Mouse (Mus musculus): Measurements from ENCODE around the gene Commd7. TPM values are rescaled to one million over a fixed set of nuclear protein-coding genes. Genes with fewer than 3 reads are reported as not detected.

The Commd7 gene
- polyA plus RNA-seq, 1 experiment from 2014 or later: 81.2 TPM

- WGBS: 78% methylated on average over 7 of the region's 7 CpGs
- Histone ChIP-seq H3K4me1 (replicated peaks) (peaks cover 25% of the 10 kb centered on the region), H3K9ac (no peak overlapping the region), H3K4me2 (replicated peaks) (no peak overlapping the region), H3K9me3 (no peaks in the 10 kb centered on the region), H3K4me3 (replicated peaks) (no peak overlapping the region), H3K27me3 (replicated peaks) (no peaks in the 10 kb centered on the region), H3K36me3 (no peaks in the 10 kb centered on the region), H3K27ac (no peak overlapping the region)
- ATAC-seq: no peak
Measured at GRCm38 (mm10) chr2:153581416-153581815, 51.2 kb downstream of the Commd7 start.

DNA sequence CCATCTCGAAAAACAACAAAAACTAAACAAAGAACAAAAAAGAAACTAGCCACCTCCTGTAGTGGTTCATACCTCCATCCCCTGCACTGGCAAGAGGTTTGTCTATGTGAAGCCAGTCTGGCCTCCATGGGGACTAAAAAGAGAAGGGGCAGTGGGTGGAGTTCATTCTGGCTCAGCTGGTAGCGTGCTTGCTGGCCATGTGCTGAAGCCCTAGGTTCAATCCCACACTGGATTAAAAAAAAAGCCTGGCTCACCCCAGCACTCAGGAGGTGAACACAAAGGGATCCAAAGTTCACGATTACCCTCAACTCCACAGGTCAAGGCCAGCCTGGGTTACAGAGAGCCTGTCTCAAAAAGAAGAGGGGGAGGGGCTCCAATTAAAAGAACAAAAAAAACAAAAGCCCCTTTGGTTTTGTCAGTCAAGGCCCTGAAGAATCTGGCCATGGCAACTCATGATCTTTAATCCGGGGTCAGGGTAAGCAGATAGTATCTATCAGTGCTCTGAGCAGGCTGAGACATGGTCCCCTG is 52.1 kb downstream of the Commd7 start:
- Histone ChIP-seq H3K4me3 (replicated peaks) (no peak overlapping the region), H3K27ac (no peak overlapping the region), H3K9ac (no peak overlapping the region), H3K9me3 (no peaks in the 10 kb centered on the region), H3K4me2 (replicated peaks) (no peak overlapping the region), H3K36me3 (no peaks in the 10 kb centered on the region), H3K4me1 (replicated peaks) (peaks cover 22% of the 10 kb centered on the region), H3K27me3 (replicated peaks) (no peaks in the 10 kb centered on the region)
- whole genome bisulfite sequencing: 66% methylated on average over 4 of the region's 4 CpGs
- no peak for ATAC-seq

- 90% methylated on average over 3 of the region's 3 CpGs for WGBS
- Histone ChIP-seq H3K4me2 (replicated peaks) (no peak overlapping the region), H3K9me3 (no peaks in the 10 kb centered on the region), H3K4me1 (replicated peaks) (peaks cover 25% of the 10 kb centered on the region), H3K36me3 (no peaks in the 10 kb centered on the region), H3K27me3 (replicated peaks) (no peaks in the 10 kb centered on the region), H3K4me3 (replicated peaks) (no peak overlapping the region), H3K27ac (no peak overlapping the region), H3K9ac (no peak overlapping the region)
- ATAC-seq: no peak
Measured at GRCm38 (mm10) chr2:153580042-153580441, 52.5 kb downstream of the Commd7 start.

DNA sequence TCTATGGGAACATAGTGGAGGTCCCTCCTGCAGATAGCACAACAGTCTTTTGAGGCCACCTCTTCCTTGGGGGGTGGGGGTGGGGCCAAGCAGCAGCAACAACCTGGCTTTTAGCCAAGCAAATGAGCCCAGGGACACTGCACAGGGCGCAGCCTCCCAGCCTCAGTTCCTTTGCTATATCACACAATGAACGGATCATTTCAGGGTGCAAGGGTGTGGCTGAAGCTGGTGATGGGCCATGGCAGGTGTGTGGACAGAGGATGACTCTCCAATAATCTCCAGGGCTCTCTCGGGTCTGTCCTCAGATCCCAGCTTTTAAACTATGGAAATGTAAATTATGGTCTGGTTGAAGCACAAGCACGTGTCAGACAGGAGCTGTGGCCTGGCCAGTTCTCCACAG is 55.5 kb downstream of the Commd7 start:
- Histone ChIP-seq H3K36me3 (no peaks in the 10 kb centered on the region), H3K9ac (no peak overlapping the region), H3K27ac (no peak overlapping the region), H3K4me3 (replicated peaks) (no peak overlapping the region), H3K4me2 (replicated peaks) (no peak overlapping the region), H3K9me3 (no peaks in the 10 kb centered on the region), H3K4me1 (replicated peaks) (0 out of 2 replicates have a peak, but pooled peaks cover 9% of the 10 kb centered on the region), H3K27me3 (replicated peaks) (no peaks in the 10 kb centered on the region)
- 51% methylated on average over 4 of the region's 4 CpGs for WGBS
- peak; percentile 78 for ATAC-seq

GRCm38 (mm10) chr2:153576150-153576549 is 56.4 kb downstream of the Commd7 start:
- H3K27me3 ChIP-seq (replicated peaks): no peaks in the 10 kb centered on the region
- no peaks in the 10 kb centered on the region for H3K36me3 ChIP-seq
- no peaks in the 10 kb centered on the region for H3K9me3 ChIP-seq
- 70% methylated on average over 3 of the region's 3 CpGs for WGBS
- no peak overlapping the region for H3K4me3 ChIP-seq (replicated peaks)
- no peak overlapping the region for H3K9ac ChIP-seq
- H3K4me2 ChIP-seq (replicated peaks): no peak overlapping the region
- H3K4me1 ChIP-seq (replicated peaks): 0 out of 2 replicates have a peak, but pooled peaks cover 9% of the 10 kb centered on the region
- no peak for ATAC-seq
- H3K27ac ChIP-seq: no peak overlapping the region

DNA sequence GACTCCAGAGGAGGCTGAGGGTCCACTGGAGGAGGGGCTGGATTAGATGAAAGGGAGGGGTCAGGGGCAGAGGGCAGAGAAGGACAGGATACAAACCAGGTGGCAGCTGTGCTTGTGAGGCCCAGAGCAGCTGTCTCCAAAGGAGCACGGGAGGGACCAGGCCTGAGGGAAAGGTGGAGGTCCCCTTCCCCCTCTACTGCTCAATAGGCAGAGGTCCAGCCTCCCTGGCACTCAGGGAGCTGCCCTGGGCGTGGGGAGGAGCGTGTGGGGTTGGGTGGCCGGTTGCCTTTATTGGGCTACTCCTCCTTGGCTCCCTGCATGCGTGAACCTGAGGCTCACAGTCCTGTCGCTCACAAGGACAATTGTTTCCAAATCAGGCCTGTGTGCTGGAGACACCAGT is 57.0 kb downstream of the Commd7 start:
- Histone ChIP-seq H3K4me1 (replicated peaks) (0 out of 2 replicates have a peak, but pooled peaks cover 9% of the 10 kb centered on the region), H3K27ac (no peak overlapping the region), H3K4me2 (replicated peaks) (no peak overlapping the region), H3K4me3 (replicated peaks) (no peak overlapping the region), H3K36me3 (no peaks in the 10 kb centered on the region), H3K9me3 (no peaks in the 10 kb centered on the region), H3K27me3 (replicated peaks) (no peaks in the 10 kb centered on the region), H3K9ac (no peak overlapping the region)
- WGBS: 56% methylated on average over 6 of the region's 6 CpGs
- ATAC-seq: no peak; the same call in 1 of the 2 replicates

DNA sequence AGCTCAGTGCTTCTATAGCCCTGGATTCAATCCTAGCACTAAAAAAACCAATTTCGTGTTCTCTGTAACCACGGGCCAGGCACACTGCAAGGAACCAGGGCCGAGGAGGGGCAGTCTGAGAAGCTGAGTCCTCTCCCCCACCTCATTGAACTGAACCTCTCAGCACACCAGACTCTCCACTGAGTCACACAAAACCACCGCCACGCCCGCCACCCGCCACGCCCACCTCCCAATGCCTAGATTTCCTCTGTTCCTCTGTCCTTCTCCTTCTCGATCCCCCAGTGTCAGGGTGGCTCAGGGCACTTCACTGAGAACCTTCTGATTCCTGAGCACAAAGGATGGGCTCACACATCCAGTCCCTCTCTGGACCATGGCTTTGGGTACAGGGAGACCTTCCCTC is 59.5 kb downstream of the Commd7 start:
- H3K4me3 ChIP-seq (replicated peaks): no peak overlapping the region
- no peak for ATAC-seq
- H3K27ac ChIP-seq: no peak overlapping the region
- no peak overlapping the region for H3K4me2 ChIP-seq (replicated peaks)
- no peaks in the 10 kb centered on the region for H3K9me3 ChIP-seq
- H3K36me3 ChIP-seq: no peaks in the 10 kb centered on the region
- no peaks in the 10 kb centered on the region for H3K27me3 ChIP-seq (replicated peaks)
- H3K9ac ChIP-seq: no peak overlapping the region
- WGBS: 83% methylated on average over 9 of the region's 9 CpGs
- 0 out of 2 replicates have a peak, but pooled peaks cover 9% of the 10 kb centered on the region for H3K4me1 ChIP-seq (replicated peaks)

DNA sequence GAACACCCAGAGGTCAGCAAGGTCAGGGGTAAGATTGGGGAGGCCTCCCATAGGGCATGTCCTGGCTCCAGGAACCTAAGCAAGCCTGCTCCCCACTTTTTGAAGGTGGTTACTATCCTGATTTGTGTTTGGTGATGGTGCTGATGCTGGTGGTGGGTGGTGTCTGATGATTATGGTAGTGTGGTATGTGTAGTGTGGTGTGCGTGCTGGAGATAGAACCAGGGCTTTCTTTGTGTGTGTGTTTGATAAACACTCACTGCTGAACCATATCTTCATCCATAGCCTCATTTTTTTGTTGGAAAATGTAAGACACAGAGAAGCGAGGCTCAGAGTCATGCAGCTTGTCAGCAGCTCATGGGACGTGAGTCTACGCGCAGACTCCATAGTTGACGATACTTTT is 64.0 kb downstream of the Commd7 start:
- H3K27me3 ChIP-seq (replicated peaks): no peaks in the 10 kb centered on the region
- H3K27ac ChIP-seq: no peak overlapping the region
- H3K4me3 ChIP-seq (replicated peaks): no peak overlapping the region
- H3K36me3 ChIP-seq: no peaks in the 10 kb centered on the region
- H3K4me1 ChIP-seq (replicated peaks): no peaks in the 10 kb centered on the region
- no peak overlapping the region for H3K9ac ChIP-seq
- no peaks in the 10 kb centered on the region for H3K9me3 ChIP-seq
- no peak overlapping the region for H3K4me2 ChIP-seq (replicated peaks)
- 87% methylated on average over 6 of the region's 6 CpGs for WGBS
- peak; percentile 39; the same call in 1 of the 2 replicates for ATAC-seq

DNA sequence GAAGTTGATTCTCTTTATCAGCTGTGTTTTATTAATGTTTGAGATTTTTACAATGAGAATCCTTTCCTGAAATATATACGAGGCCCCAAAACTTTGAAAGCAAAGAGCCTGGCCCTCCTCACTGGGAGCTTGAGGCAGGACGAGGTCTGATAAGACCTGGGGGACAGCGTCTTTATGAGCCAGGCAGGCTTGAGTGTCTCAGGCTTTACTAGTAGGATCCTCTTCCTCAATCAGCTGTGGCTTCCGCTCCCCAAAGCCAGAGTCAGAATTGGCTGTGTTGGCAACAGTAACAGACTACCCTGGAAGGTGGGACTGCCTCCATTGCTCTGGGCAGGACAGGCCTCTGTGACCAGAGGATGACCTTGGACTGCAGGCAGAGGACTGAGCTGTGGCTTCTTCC is 64.6 kb downstream of the Commd7 start:
- Histone ChIP-seq H3K9me3 (no peaks in the 10 kb centered on the region), H3K4me1 (replicated peaks) (no peaks in the 10 kb centered on the region), H3K4me3 (replicated peaks) (no peak overlapping the region), H3K9ac (no peak overlapping the region), H3K27ac (no peak overlapping the region), H3K27me3 (replicated peaks) (no peaks in the 10 kb centered on the region), H3K4me2 (replicated peaks) (no peak overlapping the region), H3K36me3 (no peaks in the 10 kb centered on the region)
- ATAC-seq: 0 out of 2 replicates have a peak, but pooled peaks have one; percentile 29
- 58% methylated on average over 4 of the region's 4 CpGs for WGBS

Other genes starting within 250 kb of the Commd7 start
- gene 4930404H24Rik, start 140.0 kb downstream of the Commd7 start, polyA plus RNA-seq (2015; fragmentation: Nextera tagmentation; extraction: Ambion mirVana): not detected in 2 replicates
- 25.6 and 27.1 TPM in 2 replicates for gene Nol4l, start 102.8 kb downstream of the Commd7 start, polyA plus RNA-seq (2015; fragmentation: Nextera tagmentation; extraction: Ambion mirVana)
- 8.1 and 8.6 TPM in 2 replicates for gene Dnmt3b, start 16.7 kb upstream of the Commd7 start, polyA plus RNA-seq (2015; fragmentation: Nextera tagmentation; extraction: Ambion mirVana)
- 0.09 TPM in 1 of 2 replicates, not detected in the other for gene Dnmt3c, start 63.9 kb upstream of the Commd7 start, polyA plus RNA-seq (2015; fragmentation: Nextera tagmentation; extraction: Ambion mirVana)
- 216 and 268 TPM in 2 replicates for gene Mapre1, start 108.5 kb upstream of the Commd7 start, polyA plus RNA-seq (2015; fragmentation: Nextera tagmentation; extraction: Ambion mirVana)
- gene Efcab8, start 147.2 kb upstream of the Commd7 start, polyA plus RNA-seq (2015; fragmentation: Nextera tagmentation; extraction: Ambion mirVana): 0.03 TPM in 1 of 2 replicates, not detected in the other
- not detected in 2 replicates for gene Sun5, start 238.3 kb upstream of the Commd7 start, polyA plus RNA-seq (2015; fragmentation: Nextera tagmentation; extraction: Ambion mirVana)
- gene Bpifb2, start 242.3 kb upstream of the Commd7 start, polyA plus RNA-seq (2015; fragmentation: Nextera tagmentation; extraction: Ambion mirVana): not detected in 2 replicates